Mouse (Mus musculus): Measurements from ENCODE around the gene Rufy1.

DNA sequence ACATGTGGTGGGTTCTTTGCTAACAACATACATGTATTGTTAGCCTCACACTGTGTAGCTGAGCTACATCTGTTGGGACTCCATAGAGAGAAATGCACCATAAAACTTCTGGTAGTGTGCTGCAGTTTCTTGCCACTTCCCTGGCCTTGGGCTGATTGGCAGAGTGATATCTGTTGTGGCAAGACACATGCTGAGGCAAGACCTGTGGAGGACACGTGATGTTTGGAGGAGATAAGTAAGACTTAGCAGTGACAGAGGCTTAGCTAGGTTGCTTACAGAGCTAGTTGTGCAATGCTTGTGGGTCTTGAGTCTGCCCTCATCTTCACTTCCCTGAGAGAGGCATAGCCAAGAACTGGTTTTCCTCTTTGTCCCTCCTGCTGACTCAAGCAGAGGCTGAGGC is 75.5 kb downstream of the Rufy1 start:
- TF ChIP-seq POLR2A (IDR thresholded peaks at IDR 0.05; ENCODE audit: insufficient read depth, low read depth, low read length) (no peak), CTCF (IDR thresholded peaks at IDR 0.05) (no peak)
